Mouse (Mus musculus) common myeloid progenitor, adult 5-6 weeks (primary cell): ENCODE data around the gene Mmp14. TPM values are rescaled to one million over a fixed set of nuclear protein-coding genes. Genes with fewer than 3 reads are reported as not detected.

Experiments
- ATAC-seq: replicated peaks from 2 replicates; pipeline ENCODE4 v1.8.0; 2016; ENCODE audit warnings: low read depth, mild to moderate bottlenecking, moderate TSS enrichment, inconsistent platforms; ENCODE audit not compliant: poor library complexity, severe bottlenecking
- total RNA-seq: library from RNA; stranded (forward); fragments of 200-1000, 187-1606 nt; gene quantifications from 2 replicates; pipeline ENCODE4 v1.2.3, GENCODE M21; 2017

The Mmp14 gene
- total RNA-seq, 1 experiment from 2014 or later: 18.6 TPM

DNA sequence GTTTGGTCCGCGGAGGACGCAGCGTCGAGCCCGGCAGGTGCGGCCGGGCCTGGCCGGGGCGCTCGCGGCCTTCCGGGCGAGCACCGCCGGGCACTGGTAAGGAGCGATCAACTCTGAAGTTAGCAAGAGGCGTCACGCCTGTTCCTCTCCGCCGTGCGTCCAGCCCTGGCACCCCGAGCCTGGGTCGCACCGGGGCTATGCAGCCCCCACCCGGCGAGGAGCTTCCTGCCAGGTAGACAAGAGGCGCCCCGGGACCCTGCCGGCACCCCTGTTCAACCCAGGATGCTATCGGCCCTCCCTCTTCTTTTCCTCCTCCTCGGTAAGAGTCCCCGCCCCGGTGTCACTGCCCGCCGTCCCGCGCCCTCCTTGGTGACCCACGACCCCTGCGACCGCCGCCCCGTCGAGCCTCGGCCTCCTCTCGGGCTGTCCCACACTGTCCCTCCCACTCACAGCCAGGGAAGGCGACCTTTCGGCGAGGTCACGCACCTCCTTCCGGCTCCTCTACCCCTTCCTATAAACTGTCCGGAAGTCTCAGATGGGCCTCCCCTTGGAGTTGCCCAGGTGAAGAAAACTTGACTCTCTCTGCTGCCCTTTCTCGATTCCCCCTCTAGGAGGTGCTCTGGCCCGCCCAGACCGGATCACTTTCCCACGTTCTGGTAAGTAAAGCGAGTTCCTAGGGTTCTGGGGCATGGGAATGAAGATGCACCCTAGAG is 33.0 kb downstream of the Mmp14 start:
- ATAC-seq: peak; percentile 77

DNA sequence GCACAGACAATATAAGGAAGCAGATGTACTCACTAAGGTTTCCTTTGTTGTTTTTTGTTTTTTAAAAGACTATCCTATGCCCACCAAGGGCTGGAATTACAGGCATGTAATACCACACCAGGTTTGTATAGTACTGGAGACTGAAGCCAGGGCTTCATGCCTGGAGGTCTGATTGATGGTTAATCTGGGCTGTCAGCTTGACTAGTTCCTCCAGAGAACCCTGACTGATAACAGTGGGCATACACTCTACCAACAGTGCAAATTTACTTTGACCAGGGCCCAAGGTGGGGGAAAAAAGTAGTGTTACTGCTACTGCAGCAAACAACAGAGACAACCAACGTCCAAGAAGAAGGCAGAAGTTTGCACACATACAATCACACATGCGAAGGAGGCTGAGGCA is 40.1 kb downstream of the Mmp14 start:
- no peak for ATAC-seq

DNA sequence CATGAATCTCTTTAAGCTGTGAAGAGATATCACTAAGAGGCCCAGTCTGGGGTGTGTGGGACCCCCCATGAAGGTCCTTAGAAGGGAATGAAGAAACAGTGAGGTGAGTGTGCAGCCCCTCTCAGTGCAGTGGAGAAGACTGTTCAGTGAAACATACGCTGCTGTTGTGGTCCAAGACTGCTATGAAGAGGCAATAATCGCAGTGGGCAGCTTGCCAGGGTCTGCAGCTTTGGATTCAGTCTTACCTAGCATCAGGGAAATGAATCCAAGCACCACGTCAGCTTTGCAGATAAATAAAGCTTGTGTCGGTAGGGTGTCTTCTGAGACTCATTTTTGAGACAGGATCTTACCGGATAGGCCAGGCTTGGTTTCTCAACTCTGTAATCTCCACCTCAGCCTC is 41.3 kb downstream of the Mmp14 start:
- no peak for ATAC-seq

DNA sequence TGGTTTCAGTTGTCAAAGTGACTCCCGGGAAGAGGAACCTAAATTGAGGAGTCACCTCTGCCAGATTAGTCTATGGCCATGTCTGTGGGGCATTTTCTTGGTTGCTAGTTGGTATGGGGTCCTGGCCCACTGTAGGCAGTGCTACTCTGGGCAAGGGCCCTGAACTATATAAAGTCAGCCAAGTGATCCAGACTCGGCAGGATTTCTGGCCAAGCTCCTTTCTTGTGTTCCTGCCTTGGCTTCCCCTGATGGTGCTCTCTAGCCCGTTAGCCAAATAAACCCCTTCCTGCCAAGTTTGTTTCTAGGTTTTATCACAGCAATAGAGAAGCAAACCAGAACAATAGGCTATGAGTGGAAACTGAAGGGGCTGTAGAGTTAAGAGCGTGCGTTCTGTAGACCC is 43.3 kb downstream of the Mmp14 start:
- ATAC-seq: no peak

DNA sequence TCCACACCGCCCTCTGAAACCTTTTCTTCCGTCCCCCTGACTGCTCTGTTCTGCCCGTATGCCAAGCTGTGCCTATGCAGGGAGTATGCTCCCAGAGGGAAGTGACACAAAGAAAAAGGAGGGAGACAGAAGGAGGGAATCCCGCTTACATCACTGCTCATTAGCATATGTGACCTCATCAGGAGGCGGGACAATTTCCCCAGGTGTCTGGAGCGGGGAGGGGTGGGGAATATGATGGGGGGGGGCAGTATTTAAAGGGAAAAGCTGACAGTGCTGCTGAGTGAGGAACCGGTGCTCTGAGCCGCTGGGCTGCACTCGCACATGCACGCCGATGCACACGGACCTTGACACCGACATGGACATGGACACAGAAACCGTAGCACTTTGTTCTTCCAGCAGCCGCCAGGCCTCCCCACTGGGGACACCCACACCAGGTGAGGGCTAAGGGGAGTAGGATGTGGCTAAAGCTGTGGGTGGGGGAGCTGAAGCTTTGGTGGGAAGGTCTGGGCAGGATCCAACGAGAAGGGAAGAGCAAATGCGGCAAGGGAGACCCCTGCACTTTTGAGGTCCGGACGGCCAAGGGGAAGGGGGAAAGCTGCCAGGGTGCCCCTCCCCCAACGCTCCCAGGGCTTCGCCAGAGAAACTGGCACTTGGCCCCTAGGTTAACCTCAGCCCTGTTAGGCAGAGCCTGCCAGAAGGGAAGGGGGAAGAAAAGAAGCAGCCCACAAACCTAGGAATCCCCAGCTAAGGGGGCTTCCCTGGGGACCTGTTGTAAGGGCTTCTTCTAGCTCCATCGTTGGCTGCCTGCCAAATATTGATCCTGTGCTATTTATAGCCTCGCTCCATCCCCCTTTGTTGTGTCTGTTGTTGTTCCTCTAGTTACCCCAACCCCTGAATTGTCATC is 44.8 kb downstream of the Mmp14 start, which contains the start of gene Rem2:
Gene Rem2, plus strand, starts transcription at position 160 of the 904 bp plus-strand sequence.
- ATAC-seq: peak; percentile 11; the same call in 1 of the 2 replicates

DNA sequence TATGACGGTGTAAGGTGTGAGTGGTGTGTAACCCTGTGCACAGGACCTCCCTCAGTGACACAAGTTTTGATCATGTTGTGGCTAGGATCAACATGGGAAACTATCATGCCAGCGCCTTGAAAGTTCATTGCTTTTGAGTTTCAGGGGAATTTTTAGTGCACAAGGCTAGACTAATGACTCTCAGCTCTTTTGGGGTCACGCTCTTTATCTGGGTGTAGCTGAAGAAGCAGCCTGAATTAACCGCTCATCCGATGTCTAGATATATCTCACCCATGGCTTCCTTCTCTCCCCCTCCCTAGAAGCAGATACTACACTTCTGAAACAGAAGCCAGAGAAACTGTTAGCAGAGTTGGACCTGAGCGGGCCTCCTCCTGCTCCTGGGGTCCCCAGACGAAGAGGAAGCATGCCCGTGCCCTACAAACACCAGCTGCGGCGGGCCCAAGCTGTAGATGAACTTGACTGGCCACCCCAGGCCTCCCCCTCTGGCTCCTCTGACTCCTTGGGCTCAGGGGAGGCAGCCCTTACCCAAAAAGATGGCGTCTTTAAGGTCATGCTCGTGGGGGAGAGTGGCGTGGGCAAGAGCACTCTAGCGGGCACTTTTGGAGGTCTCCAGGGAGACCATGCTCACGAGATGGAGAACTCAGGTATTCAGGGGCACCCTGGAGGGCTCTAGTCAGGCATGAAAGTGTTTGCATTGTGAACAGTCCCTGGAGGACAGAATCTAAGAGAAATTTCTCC is 45.9 kb downstream of the Mmp14 start:
- ATAC-seq: no peak

DNA sequence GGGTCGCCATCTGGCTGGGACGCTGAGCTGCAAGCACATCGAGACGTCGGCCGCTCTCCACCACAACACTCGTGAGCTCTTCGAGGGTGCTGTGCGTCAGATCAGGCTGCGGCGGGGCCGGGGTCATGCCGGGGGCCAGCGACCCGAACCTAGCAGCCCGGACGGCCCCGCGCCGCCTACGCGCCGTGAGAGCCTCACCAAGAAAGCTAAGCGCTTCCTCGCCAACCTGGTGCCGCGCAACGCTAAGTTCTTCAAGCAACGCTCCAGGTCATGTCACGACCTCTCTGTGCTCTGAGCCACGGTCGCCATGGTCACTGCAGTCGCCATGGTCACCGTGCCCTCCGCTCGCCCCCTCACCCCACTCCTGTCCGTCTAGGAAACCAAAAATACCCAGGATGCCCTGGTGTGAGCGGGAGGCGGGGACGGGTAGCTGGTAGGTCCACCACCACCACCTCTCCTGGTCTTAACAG is 48.1 kb downstream of the Mmp14 start:
- peak; percentile 9 for ATAC-seq

DNA sequence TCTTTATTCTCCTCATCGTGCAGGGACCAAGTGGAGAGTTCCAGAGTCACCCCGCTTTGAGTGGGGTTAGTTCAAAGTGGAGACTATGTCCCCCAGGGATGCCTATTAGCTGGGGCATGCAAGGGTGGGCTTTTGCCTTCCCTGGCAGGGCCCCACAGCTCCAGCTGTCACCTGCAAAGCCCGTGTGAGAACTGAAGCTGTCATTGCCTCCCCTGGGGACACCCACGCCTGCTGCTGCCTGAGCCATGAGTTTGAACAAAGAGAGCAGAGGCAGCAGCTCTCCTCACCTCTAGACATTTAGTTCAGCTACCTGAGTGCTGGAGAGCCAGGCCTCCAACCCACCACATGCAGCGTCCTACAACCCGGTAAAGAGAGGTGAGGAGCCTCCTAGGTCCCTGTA is 49.3 kb downstream of the Mmp14 start:
- no peak for ATAC-seq

DNA sequence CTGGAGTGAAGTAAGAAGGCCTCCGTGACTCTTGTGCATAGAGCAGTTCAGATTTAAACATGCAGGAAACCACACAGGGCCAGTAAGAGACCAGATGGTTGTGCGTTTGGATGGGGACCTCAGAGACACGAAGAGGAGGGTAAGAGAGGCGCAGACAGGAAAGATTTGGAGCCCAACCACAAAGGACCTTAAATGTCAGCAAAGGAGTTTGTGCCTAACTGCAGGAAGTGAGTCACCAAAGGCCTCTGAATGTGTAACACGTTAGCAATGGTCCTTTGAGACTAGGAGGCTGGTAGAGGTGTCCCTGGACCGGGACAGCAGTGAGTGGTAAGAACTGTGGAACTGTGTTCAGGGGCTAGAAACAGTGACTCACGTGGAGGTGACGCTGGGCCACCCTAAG is 50.0 kb downstream of the Mmp14 start:
- peak; percentile 70 for ATAC-seq

DNA sequence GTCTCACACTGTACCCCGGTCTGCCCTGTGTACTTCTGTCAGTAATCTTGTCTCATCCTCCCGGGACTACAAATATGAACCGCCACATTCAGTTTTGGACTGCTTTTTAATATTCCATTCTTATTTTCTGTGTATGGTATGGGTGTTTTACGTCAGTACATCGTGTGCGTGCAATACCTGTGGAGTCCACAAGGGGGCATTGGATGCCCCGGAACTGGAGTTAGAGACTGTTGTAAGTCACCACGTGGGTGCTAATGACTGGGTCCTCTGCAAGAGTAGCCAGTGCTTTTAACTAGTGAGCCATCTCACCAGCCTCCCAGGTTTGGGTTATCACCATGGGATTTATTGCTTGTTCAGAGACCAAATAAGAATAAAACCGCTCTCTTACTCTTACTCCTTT is 51.1 kb downstream of the Mmp14 start:
- peak; percentile 42; the same call in 1 of the 2 replicates for ATAC-seq

DNA sequence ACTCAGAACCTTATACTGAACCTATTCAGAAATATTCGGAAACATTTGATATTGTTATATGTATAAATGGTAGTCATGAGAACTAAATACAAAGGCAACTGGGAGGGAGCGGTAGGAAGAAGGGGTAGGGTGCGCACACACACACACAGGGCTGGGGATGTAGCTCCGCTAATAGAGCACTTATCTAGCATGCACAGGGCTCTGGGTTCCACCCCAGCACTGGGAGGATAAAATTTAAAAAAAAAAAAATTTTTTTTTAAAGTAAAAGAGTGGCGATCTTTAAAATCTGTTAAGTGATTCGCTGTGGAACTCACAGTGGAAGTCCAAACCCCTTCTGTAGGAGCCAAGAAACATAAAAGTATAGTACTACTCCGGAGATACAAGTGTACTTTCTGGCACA is 54.5 kb downstream of the Mmp14 start:
- ATAC-seq: no peak

DNA sequence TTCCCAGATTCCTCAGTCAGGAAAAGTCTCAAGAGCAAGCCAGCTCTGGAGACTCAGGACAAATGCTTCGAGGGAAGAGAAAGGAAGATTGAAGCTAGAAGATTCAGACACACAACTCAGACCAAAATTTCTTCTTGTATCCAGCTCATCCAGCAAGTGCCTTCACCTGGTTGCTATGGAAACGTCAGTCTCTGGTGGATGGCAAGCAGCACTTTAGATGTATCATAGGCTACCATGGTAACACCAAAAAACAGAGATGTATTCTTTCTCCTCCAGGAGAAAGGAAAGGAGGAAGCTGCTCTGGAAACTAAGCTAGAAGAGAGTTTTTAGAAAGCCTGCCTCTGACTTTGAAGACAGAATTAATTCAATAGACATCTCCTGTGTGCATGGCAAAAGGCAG is 56.3 kb downstream of the Mmp14 start:
- ATAC-seq: no peak

DNA sequence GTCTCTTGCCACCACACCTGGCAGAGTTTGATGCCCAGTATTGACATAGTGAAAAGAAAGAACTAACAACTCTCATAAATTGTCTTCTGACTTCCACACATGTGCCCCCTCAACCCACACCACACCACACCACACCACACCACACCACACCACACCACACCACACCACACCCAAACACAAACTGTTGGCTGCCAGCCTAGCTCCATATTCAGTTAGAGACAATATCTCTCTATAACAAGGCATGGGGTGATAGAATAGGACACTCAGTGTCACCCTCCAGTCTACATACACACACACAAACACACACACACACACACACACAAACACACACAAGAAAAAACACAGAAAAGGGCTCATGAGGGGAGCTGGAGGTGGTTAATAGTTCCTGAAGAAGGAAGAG is 56.9 kb downstream of the Mmp14 start:
- ATAC-seq: no peak

DNA sequence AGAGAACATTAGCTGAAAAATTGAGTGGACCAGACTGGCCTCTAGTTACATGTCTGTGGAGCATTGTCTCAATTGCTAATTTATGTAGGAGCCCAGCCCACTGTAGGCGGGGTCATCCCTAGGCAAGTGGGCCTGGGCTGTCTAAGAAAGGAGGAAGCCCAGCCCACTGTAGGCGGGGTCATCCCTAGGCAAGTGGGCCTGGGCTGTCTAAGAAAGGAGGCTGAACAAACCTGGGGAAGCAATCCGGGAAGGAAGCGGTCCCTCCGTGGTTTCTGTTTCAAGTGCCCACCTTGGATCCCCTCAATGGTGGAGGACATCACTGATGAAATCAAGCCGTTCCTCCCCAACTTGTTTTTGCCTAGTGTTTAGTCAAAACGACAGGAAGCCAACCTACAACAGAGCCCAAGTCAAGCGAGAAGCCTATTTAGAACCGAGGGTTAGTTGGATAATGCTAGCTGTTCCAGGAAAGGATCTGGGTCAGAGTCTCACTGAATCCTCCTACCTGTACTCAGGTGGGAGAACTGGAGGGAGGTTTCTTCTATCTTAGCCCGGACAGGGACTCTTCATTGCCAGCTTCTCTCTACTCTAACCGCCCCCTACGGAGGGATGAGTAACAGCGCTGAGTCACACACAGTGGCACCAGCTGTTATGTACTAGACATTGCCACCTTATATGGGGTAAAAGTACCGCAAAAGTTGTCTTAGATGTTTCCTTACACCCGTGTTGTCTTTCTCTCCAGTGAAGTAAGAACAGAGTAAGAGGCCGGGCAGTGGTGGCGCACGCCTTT is 61.1 kb downstream of the Mmp14 start:
- ATAC-seq: peak; percentile 74

DNA sequence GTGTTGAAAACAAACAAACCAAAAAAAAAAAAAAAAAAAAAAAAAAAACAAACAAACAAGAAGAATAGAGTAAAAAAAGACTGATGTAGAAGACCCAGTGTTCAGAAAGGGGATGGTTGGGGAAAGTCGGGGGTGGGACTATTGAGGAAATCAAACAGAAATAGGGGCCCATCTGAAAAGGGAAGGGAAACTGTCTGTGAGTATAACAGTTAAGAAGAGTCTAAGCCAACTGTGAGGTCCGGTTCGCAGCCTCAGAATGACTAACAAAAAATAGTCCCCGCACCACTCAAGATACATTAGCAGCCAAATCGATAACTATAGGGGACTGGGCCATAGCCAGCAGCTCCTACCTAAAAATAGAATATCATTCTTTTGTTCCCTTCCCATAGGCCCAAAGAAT is 61.8 kb downstream of the Mmp14 start:
- 0 out of 2 replicates have a peak, but pooled peaks have one; percentile 14 for ATAC-seq

DNA sequence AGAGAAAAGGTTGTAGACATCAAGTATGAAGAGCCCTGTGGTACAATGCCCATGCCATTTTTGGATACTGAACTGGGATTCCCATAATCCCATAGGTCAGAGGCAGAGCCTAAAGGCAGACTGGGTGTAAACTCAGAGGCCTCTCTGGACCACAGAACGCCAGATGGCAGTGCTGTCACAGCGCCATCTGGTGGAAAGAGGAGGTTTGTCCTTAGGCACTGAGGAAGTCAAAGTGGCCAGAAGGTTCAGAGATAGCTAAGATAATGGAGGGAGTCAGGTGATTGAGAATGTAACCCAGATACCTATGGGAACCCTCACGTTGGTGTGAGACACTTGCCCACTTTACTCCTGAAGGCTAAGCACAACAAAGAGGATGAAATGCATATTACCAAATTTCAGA is 62.8 kb downstream of the Mmp14 start:
- ATAC-seq: peak; percentile 86
